Mouse (Mus musculus) 3134 (cell line): ENCODE data around the gene Dpf3.

Experiments used
- DNase-seq: peaks from one replicate; pipeline ENCODE4 v3.0.0-alpha.2; 2011; ENCODE audit warnings: low spot score; ENCODE audit not compliant: insufficient read length; ENCODE audit errors: extremely low read depth

The Dpf3 gene

GRCm38 (mm10) chr12:83233651-83234050, 253.9 kb downstream of the Dpf3 start:
- DNase-seq, result no peak

DNA sequence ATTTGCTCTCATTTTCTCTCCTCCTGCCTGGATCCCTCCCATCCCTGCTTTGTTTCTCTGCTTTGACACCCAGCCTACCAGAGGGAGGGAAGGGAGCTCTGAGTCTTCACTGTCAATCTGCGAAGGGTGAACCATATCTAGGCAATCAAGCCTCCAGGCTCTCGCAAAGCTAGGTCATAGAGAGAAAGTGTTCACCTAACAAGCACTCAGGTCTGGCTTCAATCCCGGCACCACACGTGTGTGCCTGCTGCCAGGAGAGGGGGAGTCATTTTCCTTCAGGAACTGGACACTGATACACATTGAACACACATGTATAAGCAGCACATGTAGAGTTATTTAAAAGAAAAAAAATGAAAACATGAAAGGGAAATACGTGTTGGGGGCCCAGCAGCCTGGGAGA, 254.6 kb downstream of the Dpf3 start:
- DNase-seq, result no peak

- no peak for DNase-seq
These were observed 256.3 kb downstream of the Dpf3 start for GRCm38 (mm10) chr12:83231258-83231657.

- DNase-seq, result no peak
These were observed 257.8 kb downstream of the Dpf3 start for GRCm38 (mm10) chr12:83229683-83230082.

DNA sequence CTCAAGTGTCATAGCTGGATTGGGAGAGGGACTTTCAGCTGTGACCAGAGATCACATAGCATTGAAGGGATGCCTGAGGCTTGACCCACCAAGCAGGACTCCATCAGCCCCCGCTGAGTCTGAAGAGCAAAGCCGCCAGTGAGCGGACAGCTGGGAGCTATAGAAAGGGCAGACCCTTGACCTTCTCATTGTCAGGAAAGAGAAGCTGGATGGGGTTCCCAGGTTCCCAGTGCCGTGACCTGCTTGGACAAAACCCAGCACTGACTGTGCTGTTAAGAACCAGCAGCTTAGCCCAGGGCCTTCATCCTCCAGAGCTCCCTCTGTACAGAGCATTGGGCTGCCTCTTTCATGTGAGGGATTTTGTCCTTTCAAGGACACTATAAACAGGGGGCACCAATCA, 260.5 kb downstream of the Dpf3 start:
- no peak for DNase-seq

DNA sequence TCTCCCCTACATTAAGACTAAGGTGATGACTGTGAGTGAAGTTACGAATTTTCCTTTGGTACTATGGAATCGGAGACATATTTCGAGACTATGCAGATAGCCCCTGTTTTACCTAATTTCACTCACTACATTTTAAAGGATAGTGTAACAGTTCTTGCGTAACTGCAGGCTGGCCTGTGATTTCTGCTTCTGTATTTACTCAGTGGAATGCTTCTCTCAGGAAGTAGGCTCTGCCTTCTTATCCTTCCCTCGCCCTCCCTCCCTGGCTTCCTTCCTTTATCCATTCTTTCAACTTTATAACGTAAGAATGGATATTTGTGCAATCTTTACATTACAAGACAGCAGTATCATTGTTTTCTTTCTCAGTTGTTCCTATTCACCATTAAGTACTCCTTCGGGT, 266.6 kb downstream of the Dpf3 start:
- DNase-seq, result no peak

DNA sequence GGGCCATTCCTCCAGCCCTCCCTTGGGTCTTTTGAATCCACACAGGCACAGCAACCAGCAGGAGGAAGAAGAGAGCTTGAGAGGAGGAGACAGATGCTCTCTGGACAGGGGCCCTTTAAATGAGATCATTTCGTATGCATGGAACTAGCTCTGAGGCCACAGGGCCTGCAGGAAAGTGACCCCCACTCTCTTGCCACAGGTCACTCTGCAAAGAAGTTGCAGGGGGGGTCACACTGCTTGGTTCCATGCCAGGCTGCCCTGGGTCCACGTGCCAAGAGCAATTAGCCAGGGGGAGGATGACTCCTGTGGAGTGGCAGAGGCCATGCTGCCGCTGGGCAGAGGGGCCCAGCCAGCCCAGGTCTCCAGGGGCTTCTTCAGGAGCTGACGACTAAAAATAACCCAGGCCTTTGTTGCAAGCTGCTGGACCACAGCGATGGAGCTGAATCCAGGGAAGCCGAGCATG, 273.6 kb downstream of the Dpf3 start:
- DNase-seq, result no peak

DNA sequence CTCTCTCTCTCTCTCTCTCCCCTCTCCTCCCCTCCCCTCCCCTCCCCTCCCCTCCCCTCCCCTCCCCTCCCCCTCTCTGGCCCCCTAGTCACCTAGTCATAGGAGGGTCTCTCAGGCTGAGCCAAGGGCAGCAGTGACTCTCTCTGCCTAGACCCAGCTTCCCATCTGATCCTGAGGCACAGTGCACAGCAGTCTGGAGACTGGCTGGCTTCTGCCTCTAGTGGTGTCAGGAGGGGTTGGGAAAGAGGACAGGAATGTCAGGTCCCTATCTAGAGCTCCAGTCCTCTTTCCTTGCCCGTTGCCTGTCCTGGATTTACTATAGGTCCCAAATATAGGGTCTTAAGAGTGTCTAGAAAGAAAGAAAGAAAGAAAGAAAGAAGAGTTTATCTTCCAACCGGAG, 275.5 kb downstream of the Dpf3 start:
- DNase-seq, result no peak

GRCm38 (mm10) chr12:83211146-83211822, 276.2 kb downstream of the Dpf3 start:
- DNase-seq, result no peak

- DNase-seq, result no peak
These were observed 276.8 kb downstream of the Dpf3 start for GRCm38 (mm10) chr12:83210735-83211134.

DNA sequence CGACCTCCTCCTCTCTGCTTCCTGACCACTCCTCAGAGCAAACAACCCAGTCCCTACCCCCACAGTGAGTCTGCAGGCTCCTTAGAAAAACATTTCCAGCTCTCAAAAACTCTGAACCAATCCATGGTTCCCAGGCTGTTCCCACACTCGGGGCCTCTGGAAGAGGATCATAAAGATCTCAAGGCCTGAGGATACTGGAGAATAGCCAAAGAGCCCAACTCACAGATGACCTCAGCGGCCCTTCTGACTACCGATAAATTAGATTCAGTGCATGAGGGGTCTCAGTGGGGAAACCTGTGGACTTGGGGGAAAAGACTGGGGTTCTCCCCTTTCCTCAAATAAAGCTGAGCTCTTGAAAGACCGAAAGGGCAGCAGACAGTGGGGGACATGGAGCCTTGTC, 277.2 kb downstream of the Dpf3 start:
- no peak for DNase-seq

GRCm38 (mm10) chr12:83209461-83209860, 278.1 kb downstream of the Dpf3 start:
- DNase-seq, result no peak

DNA sequence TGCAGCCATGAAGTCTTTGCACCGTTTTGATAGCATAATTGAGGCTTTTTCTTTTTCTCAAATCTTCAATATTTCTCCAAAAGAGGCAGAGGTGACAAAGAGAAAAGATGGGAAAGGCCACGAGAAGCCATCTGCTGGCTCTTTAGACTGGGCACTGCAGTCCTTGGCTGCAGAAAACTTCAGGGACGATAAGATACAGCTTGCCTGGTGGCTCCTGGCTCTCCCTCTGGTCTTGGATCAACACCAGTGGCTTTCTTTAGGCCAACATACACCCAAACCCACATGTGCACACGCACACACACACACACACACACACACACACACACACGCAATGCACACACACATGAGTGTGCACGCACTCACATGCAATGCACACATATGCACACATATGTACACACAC, 278.7 kb downstream of the Dpf3 start:
- DNase-seq, result no peak

DNA sequence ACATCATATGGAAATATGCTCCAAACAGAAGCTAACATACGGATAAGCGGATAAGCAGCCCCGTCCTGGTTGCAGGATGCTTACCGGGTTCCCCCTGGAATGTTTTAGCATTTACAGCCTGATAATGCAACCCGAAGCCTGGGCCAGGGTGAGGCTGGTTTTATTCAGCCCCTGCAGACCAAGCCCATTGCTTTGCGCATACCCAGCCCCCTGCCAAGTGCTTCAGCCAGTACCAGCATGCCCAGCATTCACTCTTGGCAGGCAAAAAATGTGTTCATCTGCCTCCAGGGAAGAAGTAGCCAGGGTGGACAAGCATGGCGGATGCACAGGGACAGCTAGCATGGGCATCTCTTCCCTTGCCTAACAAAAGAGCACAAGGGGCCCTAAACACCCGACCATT, 279.5 kb downstream of the Dpf3 start:
- no peak for DNase-seq

- no peak for DNase-seq
These were observed 280.0 kb downstream of the Dpf3 start for GRCm38 (mm10) chr12:83207481-83207880.

DNA sequence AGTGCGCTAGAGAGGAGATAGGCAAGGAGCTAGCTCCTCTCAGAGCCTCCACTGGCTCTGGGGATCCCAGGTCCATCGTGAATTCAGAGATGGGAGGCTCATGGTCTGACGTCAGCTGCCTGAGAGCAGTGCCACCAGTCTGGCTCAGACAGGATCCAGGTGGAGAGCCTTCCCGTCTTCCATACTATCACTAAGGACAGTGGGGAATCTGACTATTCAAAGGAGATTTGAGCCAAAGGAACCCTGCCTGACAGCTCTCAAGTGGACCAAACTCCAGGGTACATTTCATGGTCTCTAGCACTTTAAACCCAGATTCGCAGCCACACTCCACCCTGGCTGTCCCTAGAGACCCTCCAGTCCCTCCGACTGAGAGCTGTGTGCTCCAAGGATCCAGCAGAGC, 280.6 kb downstream of the Dpf3 start:
- DNase-seq, result no peak

GRCm38 (mm10) chr12:83204361-83204760, 283.2 kb downstream of the Dpf3 start:
- no peak for DNase-seq

GRCm38 (mm10) chr12:83201674-83202073, 285.8 kb downstream of the Dpf3 start:
- DNase-seq, result no peak

DNA sequence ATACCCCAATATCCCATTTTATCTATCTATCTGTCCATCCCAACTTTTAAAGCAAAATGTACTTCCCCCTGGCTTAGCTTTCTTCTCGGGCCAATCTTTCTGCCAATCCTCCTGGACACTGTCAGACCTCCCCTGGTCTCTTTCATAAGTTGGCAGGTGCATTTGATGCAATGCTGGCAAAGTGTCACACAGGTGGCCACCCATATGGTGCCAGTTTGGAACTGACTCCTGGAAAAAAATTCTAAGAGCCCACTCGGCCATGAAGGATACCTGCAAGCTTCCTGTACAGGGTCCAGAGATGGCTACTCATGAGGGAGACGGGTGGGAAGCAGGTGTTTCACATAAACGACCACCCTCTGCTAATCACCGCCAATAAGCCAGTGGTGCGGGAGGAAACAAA, 307.0 kb downstream of the Dpf3 start:
- no peak for DNase-seq

GRCm38 (mm10) chr12:83179860-83180259, 307.7 kb downstream of the Dpf3 start:
- DNase-seq, result no peak

GRCm38 (mm10) chr12:83178770-83179169, 308.7 kb downstream of the Dpf3 start:
- DNase-seq, result no peak

DNA sequence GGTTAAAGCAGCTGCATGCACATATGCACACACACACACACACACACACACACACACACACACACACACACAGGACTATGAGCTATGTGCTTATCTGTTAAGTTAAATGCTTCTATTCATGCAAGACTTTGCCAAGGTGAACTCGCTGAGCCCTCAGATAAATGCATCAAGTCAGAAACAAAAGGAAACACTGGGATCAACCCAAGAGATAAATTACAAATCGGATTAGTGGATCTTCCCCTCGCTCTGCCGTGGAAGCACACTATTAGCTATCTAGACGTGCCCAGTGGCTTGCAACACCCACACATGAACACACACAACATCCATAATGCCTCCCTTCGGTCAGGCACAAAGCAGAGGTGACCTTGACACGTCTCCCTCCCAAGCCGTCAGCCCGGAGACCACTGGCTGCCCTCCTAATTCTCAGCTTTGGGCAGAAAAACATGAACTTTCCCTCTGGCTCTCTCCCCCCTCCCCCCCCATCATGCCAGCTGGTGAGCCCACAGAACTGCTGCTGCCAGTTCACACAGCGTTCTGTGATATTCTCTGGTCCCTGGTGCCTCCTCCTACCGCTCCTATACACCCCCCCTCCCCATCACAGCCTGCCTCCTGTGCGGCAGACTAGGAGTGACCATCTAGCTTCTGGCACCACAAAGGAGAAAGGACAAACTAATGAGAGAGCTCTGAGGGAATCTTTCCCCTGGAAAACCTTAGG, 317.9 kb downstream of the Dpf3 start:
- DNase-seq, result no peak
